Mouse (Mus musculus) MEL (cell line): ENCODE results near the gene Trnt1. TPM values are rescaled to one million over a fixed set of nuclear protein-coding genes. Genes with fewer than 3 reads are reported as not detected.
A peak's percentile ranks its signal among the peaks of the same experiment; 100 is the strongest.

Experiments used
- DNase-seq: peaks from one replicate; pipeline ENCODE4 v3.0.0; 2011; ENCODE audit warnings: low read depth, low spot score
- H3K27ac ChIP-seq: 2 replicates; pipeline ENCODE4 v1.5.1; 2012; ENCODE audit warnings: low read depth, mild to moderate bottlenecking, control low read depth, low read length, moderate library complexity; ENCODE audit not compliant: control insufficient read depth
- H3K27me3 ChIP-seq, 2 experiments: fragments of 150-350 bp in 1 of 2; sonication (generic) in 1 of 2; 2 replicates each; pipeline ENCODE4 v1.6.1; 2012; ENCODE audit warnings: low read length in 2 of 2, mild to moderate bottlenecking in 2 of 2, improper control_type of control experiment in 1 of 2, moderate library complexity in 1 of 2; ENCODE audit not compliant: insufficient read depth in 2 of 2, control insufficient read depth in 1 of 2
- H3K36me3 ChIP-seq, 2 experiments: 2 replicates each; pipeline ENCODE4 v1.6.1; 2012 to 2014; ENCODE audit warnings: low read length in 2 of 2, improper control_type of control experiment in 1 of 2, inconsistent platforms in 1 of 2, mild to moderate bottlenecking in 1 of 2; ENCODE audit not compliant: insufficient read depth in 2 of 2, control insufficient read depth in 1 of 2
- H3K4me1 ChIP-seq, 2 experiments: fragments of 150-350 bp in 1 of 2; sonication (generic) in 1 of 2; 2 replicates each; pipeline ENCODE4 v1.6.1; 2012; ENCODE audit warnings: low read length in 2 of 2, improper control_type of control experiment in 1 of 2, mild to moderate bottlenecking in 1 of 2; ENCODE audit not compliant: insufficient read depth in 2 of 2, control insufficient read depth in 1 of 2
- H3K4me3 ChIP-seq, 2 experiments: fragments of 150-350 bp in 1 of 2; sonication (generic) in 1 of 2; 2 replicates each; pipeline ENCODE4 v1.5.1; 2012; ENCODE audit warnings: low read depth in 2 of 2, low read length in 2 of 2, mild to moderate bottlenecking in 2 of 2, moderate library complexity in 2 of 2, control low read depth in 1 of 2, improper control_type of control experiment in 1 of 2; ENCODE audit not compliant: control insufficient read depth in 1 of 2, insufficient read depth in 1 of 2
- H3K79me2 ChIP-seq: 2 replicates; pipeline ENCODE4 v1.6.1; 2012; ENCODE audit warnings: mild to moderate bottlenecking, low read length, moderate library complexity; ENCODE audit not compliant: control insufficient read depth, poor library complexity, insufficient read depth
- H3K9ac ChIP-seq: 2 replicates; pipeline ENCODE4 v1.6.1; 2012; ENCODE audit warnings: low read depth, mild to moderate bottlenecking, control low read depth, low read length, moderate library complexity; ENCODE audit not compliant: control insufficient read depth, poor library complexity, severe bottlenecking
- H3K9me3 ChIP-seq: fragments of 150-350 bp; sonication (generic); replicated peaks from 2 replicates; pipeline ENCODE4 v1.6.1; 2012; ENCODE audit warnings: mild to moderate bottlenecking, low read length, improper control_type of control experiment, moderate library complexity; ENCODE audit not compliant: insufficient read depth
- BHLHE40 ChIP-seq: IDR thresholded peaks from 2 replicates; pipeline ENCODE4 v1.6.1; 2012; ENCODE audit warnings: low read depth, mild to moderate bottlenecking, inconsistent platforms, low read length, improper control_type of control experiment, borderline replicate concordance
- CHD1 ChIP-seq: IDR thresholded peaks from 2 replicates; pipeline ENCODE4 v1.6.1; 2012; ENCODE audit warnings: low read depth, mild to moderate bottlenecking, inconsistent platforms, low read length, improper control_type of control experiment
- CHD2 ChIP-seq: IDR thresholded peaks from 2 replicates; pipeline ENCODE4 v1.6.1; 2011; ENCODE audit warnings: low read length, improper control_type of control experiment
- CTCF ChIP-seq, 3 experiments: IDR thresholded peaks in 2 of 3; conservative IDR thresholded peaks in 1 of 3; 2 replicates each; pipeline ENCODE4 v1.5.1; 2011 to 2012; ENCODE audit warnings: low read length in 3 of 3, low read depth in 2 of 3, mild to moderate bottlenecking in 2 of 3, improper control_type of control experiment in 1 of 3, inconsistent platforms in 1 of 3, mixed read lengths in 1 of 3, moderate library complexity in 1 of 3; ENCODE audit not compliant: control insufficient read depth in 1 of 3, insufficient read depth in 1 of 3, poor library complexity in 1 of 3, severe bottlenecking in 1 of 3
- ELF1 ChIP-seq: IDR thresholded peaks from 2 replicates; pipeline ENCODE4 v1.6.1; 2014; ENCODE audit warnings: low read depth, mild to moderate bottlenecking, inconsistent platforms, low read length, improper control_type of control experiment, moderate library complexity
- EP300 ChIP-seq, 2 experiments: IDR thresholded peaks; 2 replicates each; pipeline ENCODE4 v1.6.1; 2011; ENCODE audit warnings: improper control_type of control experiment in 2 of 2, low read length in 2 of 2, low read depth in 1 of 2, mild to moderate bottlenecking in 1 of 2
- ETS1 ChIP-seq: IDR thresholded peaks from 2 replicates; pipeline ENCODE4 v1.6.1; 2012; ENCODE audit warnings: low read depth, mild to moderate bottlenecking, inconsistent platforms, low read length, improper control_type of control experiment, moderate library complexity
- GABPA ChIP-seq: IDR thresholded peaks from 2 replicates; pipeline ENCODE4 v1.6.1; 2012; ENCODE audit warnings: low read depth, mild to moderate bottlenecking, inconsistent platforms, low read length, improper control_type of control experiment, moderate library complexity
- GATA1 ChIP-seq: IDR thresholded peaks from 2 replicates; pipeline ENCODE4 v1.6.1; 2011; ENCODE audit warnings: low read depth, low read length, improper control_type of control experiment
- HCFC1 ChIP-seq: IDR thresholded peaks from 2 replicates; pipeline ENCODE4 v1.6.1; 2012; ENCODE audit warnings: low read depth, mild to moderate bottlenecking, inconsistent platforms, low read length, improper control_type of control experiment, moderate library complexity
- JUND ChIP-seq: IDR thresholded peaks from 2 replicates; pipeline ENCODE4 v1.6.1; 2011; ENCODE audit warnings: low read depth, mild to moderate bottlenecking, improper control_type of control experiment, low read length
- KAT2A ChIP-seq: conservative IDR thresholded peaks from 2 replicates; pipeline ENCODE4 v1.6.1; 2012; ENCODE audit warnings: low read depth, low read length, improper control_type of control experiment, inconsistent platforms
- MAFK ChIP-seq: IDR thresholded peaks from 2 replicates; pipeline ENCODE4 v1.6.1; 2011; ENCODE audit warnings: low read depth, mild to moderate bottlenecking, low read length, improper control_type of control experiment, borderline replicate concordance
- MAX ChIP-seq: IDR thresholded peaks from 2 replicates; pipeline ENCODE4 v1.6.1; 2011; ENCODE audit warnings: low read length, improper control_type of control experiment
- MAZ ChIP-seq: IDR thresholded peaks from 2 replicates; pipeline ENCODE4 v1.6.1; 2012; ENCODE audit warnings: low read depth, mild to moderate bottlenecking, inconsistent platforms, low read length, improper control_type of control experiment
- MEF2A ChIP-seq: IDR thresholded peaks from 2 replicates; pipeline ENCODE4 v1.6.1; 2014; ENCODE audit warnings: low read depth, mild to moderate bottlenecking, inconsistent platforms, low read length, improper control_type of control experiment; ENCODE audit not compliant: poor library complexity, insufficient replicate concordance, severe bottlenecking; ENCODE audit errors: extremely low read depth
- MYB ChIP-seq: IDR thresholded peaks from 2 replicates; pipeline ENCODE4 v1.6.1; 2011; ENCODE audit warnings: mild to moderate bottlenecking, low read depth, low read length, improper control_type of control experiment
- MYC ChIP-seq: IDR thresholded peaks from 2 replicates; pipeline ENCODE4 v1.6.1; 2011; ENCODE audit warnings: low read depth, mild to moderate bottlenecking, low read length, improper control_type of control experiment, moderate library complexity
- NELFE ChIP-seq: IDR thresholded peaks from 2 replicates; pipeline ENCODE4 v1.6.1; 2011; ENCODE audit warnings: low read depth, low read length, improper control_type of control experiment
- NRF1 ChIP-seq: IDR thresholded peaks from 2 replicates; pipeline ENCODE4 v1.6.1; 2014; ENCODE audit warnings: low read depth, mild to moderate bottlenecking, inconsistent platforms, low read length, improper control_type of control experiment, moderate library complexity; ENCODE audit not compliant: poor library complexity, insufficient read depth, severe bottlenecking
- POLR2A ChIP-seq, 2 experiments: IDR thresholded peaks; 2 replicates each; pipeline ENCODE4 v1.6.1; 2011 to 2012; ENCODE audit warnings: low read length in 2 of 2, mild to moderate bottlenecking in 2 of 2, control low read depth in 1 of 2, improper control_type of control experiment in 1 of 2, low read depth in 1 of 2, moderate library complexity in 1 of 2; ENCODE audit not compliant: control insufficient read depth in 1 of 2, insufficient read depth in 1 of 2, poor library complexity in 1 of 2
- POLR2AphosphoS2 ChIP-seq: IDR thresholded peaks from 2 replicates; pipeline ENCODE4 v1.6.1; 2011; ENCODE audit warnings: low read length, improper control_type of control experiment
- POLR2AphosphoS5 ChIP-seq: IDR thresholded peaks from 2 replicates; pipeline ENCODE4 v1.6.1; 2012; ENCODE audit warnings: low read depth, borderline replicate concordance, mild to moderate bottlenecking, inconsistent platforms, low read length, moderate library complexity, mixed read lengths
- RAD21 ChIP-seq: IDR thresholded peaks from 2 replicates; pipeline ENCODE4 v1.6.1; 2011; ENCODE audit warnings: mild to moderate bottlenecking, low read depth, low read length, improper control_type of control experiment
- RCOR1 ChIP-seq: IDR thresholded peaks from 2 replicates; pipeline ENCODE4 v1.6.1; 2012; ENCODE audit warnings: low read depth, mild to moderate bottlenecking, inconsistent platforms, low read length, improper control_type of control experiment
- SIN3A ChIP-seq: IDR thresholded peaks from 2 replicates; pipeline ENCODE4 v1.6.1; 2012; ENCODE audit warnings: low read length, improper control_type of control experiment, inconsistent platforms
- SMC3 ChIP-seq: IDR thresholded peaks from 2 replicates; pipeline ENCODE4 v1.6.1; 2011; ENCODE audit warnings: low read depth, low read length, improper control_type of control experiment
- TAL1 ChIP-seq: IDR thresholded peaks from 2 replicates; pipeline ENCODE4 v1.6.1; 2012; ENCODE audit warnings: mild to moderate bottlenecking, inconsistent platforms, low read length, moderate library complexity, mixed read lengths
- TBP ChIP-seq: IDR thresholded peaks from 2 replicates; pipeline ENCODE4 v1.8.0; 2011; ENCODE audit warnings: low read depth, low read length, improper control_type of control experiment
- UBTF ChIP-seq: IDR thresholded peaks from 2 replicates; pipeline ENCODE4 v1.6.1; 2012; ENCODE audit warnings: low read depth, mild to moderate bottlenecking, inconsistent platforms, low read length, improper control_type of control experiment, moderate library complexity, borderline replicate concordance; ENCODE audit not compliant: insufficient read depth
- USF1 ChIP-seq: IDR thresholded peaks from 2 replicates; pipeline ENCODE4 v1.6.1; 2014; ENCODE audit warnings: low read depth, mild to moderate bottlenecking, inconsistent platforms, low read length, improper control_type of control experiment, moderate library complexity
- USF2 ChIP-seq, 2 experiments: IDR thresholded peaks; 2 replicates each; pipeline ENCODE4 v1.6.1; 2011 to 2012; ENCODE audit warnings: improper control_type of control experiment in 2 of 2, low read length in 2 of 2, borderline replicate concordance in 1 of 2, inconsistent platforms in 1 of 2, low read depth in 1 of 2, mild to moderate bottlenecking in 1 of 2; ENCODE audit not compliant: insufficient read depth in 1 of 2
- ZC3H11A ChIP-seq: IDR thresholded peaks from 2 replicates; pipeline ENCODE4 v1.6.1; 2012; ENCODE audit warnings: low read depth, mild to moderate bottlenecking, inconsistent platforms, low read length, improper control_type of control experiment
- ZMIZ1 ChIP-seq: IDR thresholded peaks from 2 replicates; pipeline ENCODE4 v1.6.1; 2012; ENCODE audit warnings: low read depth, mild to moderate bottlenecking, inconsistent platforms, low read length, improper control_type of control experiment, moderate library complexity
- ZNF384 ChIP-seq: IDR thresholded peaks from 2 replicates; pipeline ENCODE4 v1.6.1; 2012; ENCODE audit warnings: low read depth, mild to moderate bottlenecking, inconsistent platforms, low read length, improper control_type of control experiment
- polyA plus RNA-seq, 2 experiments: library from polyadenylated mRNA; stranded (reverse) in 1 of 2; unstranded in 1 of 2; fragments of >175 nt in 1 of 2; fragments of >200 nt in 1 of 2; gene quantifications; 2 replicates each; pipeline versions ENCODE4 v1.2.1 to v1.2.4; 2012; ENCODE audit warnings: low replicate concordance in 2 of 2, low read depth in 1 of 2; ENCODE audit not compliant: insufficient read length in 2 of 2, insufficient read depth in 1 of 2, missing spikeins in 1 of 2
- total RNA-seq: library from RNA; depleted of rRNA; stranded (reverse); fragments of 300-350 nt; gene quantifications from 2 replicates; pipeline ENCODE4 v1.2.3, GENCODE M21; 2012; rRNA removed

Trnt1 gene
- total RNA-seq = 107 and 131 TPM in 2 replicates
- polyA plus RNA-seq = 10 to 100 TPM; 63.9 to 87.1 TPM

DNA sequence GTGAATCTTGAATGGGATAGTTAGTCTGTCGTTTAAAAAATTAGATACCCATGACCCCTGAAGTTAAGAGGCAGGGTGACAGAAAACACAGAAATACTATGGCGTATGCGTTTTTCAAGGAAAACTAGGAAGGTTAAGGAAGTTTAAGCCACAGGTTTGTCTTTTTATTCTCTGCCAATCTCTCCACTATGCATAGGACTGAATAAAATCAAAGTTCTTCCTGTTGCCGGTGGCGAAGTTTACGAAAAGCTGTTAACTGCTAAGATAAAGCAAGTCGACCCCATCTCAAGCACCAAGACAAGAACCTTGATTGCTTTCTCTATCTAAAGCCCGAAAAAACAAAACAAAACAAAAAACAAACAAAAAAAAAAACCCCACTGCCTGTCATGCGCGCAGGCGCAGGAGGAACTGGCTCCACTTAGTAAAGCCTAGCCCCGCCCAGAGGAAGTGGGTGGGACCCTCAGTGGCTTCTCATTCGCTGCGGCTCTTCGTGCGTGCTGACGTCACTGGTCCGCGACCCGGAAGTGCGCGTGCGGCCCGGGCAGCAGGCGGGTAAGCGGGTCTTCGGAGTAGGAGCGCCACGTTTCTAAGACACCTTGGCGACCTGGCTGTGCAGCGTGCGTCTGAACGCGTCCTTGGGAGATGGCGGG lies at the start of gene Trnt1:
TSS of gene Trnt1 (plus strand) at position 481 of the 650 bp plus-strand sequence.
- H3K27ac ChIP-seq = peak within 1 kb of the TSS; percentile 89
- peaks cover 8 to 20% of the 10 kb centered on the region in 2 experiments for H3K36me3 ChIP-seq
- DNase-seq = peak; percentile 99
- peaks cover 2 to 3% of the 10 kb centered on the region in 2 experiments for H3K27me3 ChIP-seq
- peak within 1 kb of the TSS; percentile 94 to 97 for H3K4me3 ChIP-seq
- peaks cover 21% of the 10 kb centered on the region for H3K79me2 ChIP-seq
- peaks cover 0 to 3% of the 10 kb centered on the region in 2 experiments; a peak in 1 of 4 replicates for H3K4me1 ChIP-seq
- H3K9me3 ChIP-seq = no peaks in the 10 kb centered on the region
- peak within 1 kb of the TSS; percentile 98 for H3K9ac ChIP-seq
- TF ChIP-seq POLR2A (IDR thresholded peaks at IDR 0.05; ENCODE audit: control insufficient read depth in 1 of 2, insufficient read depth in 1 of 2, low read depth in 1 of 2, low read length in 2 of 2, poor library complexity in 1 of 2) = peak; percentile 75 to 91
- peak; percentile 14; the same call in 1 of the 2 replicates for TF ChIP-seq ZMIZ1
- 0 out of 2 replicates have a peak, but pooled peaks have one; percentile 18 for TF ChIP-seq USF1
- TF ChIP-seq NRF1 = peak; percentile 87
- peak; percentile 100 for TF ChIP-seq ELF1
- TF ChIP-seq SIN3A = peak; percentile 99
- TF ChIP-seq CHD1 = no peak
- TF ChIP-seq UBTF = no peak
- peak; percentile 95 for TF ChIP-seq ZNF384
- peak; percentile 72; the same call in 1 of the 2 replicates for TF ChIP-seq MAZ
- TF ChIP-seq KAT2A = peak; percentile 57; the same call in 1 of the 2 replicates
- TF ChIP-seq SMC3 = no peak
- TF ChIP-seq RCOR1 = peak; percentile 8; the same call in 1 of the 2 replicates
- no peak for TF ChIP-seq TAL1
- TF ChIP-seq ZC3H11A = no peak
- peak; percentile 88; the same call in 1 of the 2 replicates for TF ChIP-seq MAX
- peak; percentile 27; the same call in 1 of the 2 replicates for TF ChIP-seq ETS1
- TF ChIP-seq GATA1 = no peak
- peak; percentile 92 for TF ChIP-seq NELFE
- peak; percentile 93 for TF ChIP-seq HCFC1
- TF ChIP-seq MYB = no peak
- TF ChIP-seq MAFK = no peak
- no peak for TF ChIP-seq POLR2AphosphoS5
- TF ChIP-seq TBP = peak; percentile 75; the same call in 1 of the 2 replicates
- no peak for TF ChIP-seq JUND
- 0 out of 2 replicates have a peak, but pooled peaks have one; percentile 10 for TF ChIP-seq CHD2
- no peak for TF ChIP-seq CTCF (IDR thresholded peaks at IDR 0.05 in 2 of 3, conservative IDR thresholded peaks at IDR 0.05 in 1 of 3; ENCODE audit: control insufficient read depth in 1 of 3, insufficient read depth in 1 of 3, low read depth in 2 of 3, low read length in 3 of 3, poor library complexity in 1 of 3, severe bottlenecking in 1 of 3)
- no peak for TF ChIP-seq MEF2A
- TF ChIP-seq USF2 (IDR thresholded peaks at IDR 0.05; ENCODE audit: borderline replicate concordance in 1 of 2, insufficient read depth in 1 of 2, low read depth in 1 of 2, low read length in 2 of 2) = no peak
- TF ChIP-seq EP300 (IDR thresholded peaks at IDR 0.05; ENCODE audit: low read depth in 1 of 2, low read length in 2 of 2) = no peak
- peak; percentile 89 for TF ChIP-seq POLR2AphosphoS2
- peak; percentile 76; the same call in 1 of the 2 replicates for TF ChIP-seq MYC
- TF ChIP-seq GABPA = no peak
- TF ChIP-seq RAD21 = no peak
- 0 out of 2 replicates have a peak, but pooled peaks have one; percentile 45 for TF ChIP-seq BHLHE40
